Mouse (Mus musculus) spleen, postnatal 4 days (tissue): ENCODE data around the gene Fads3.

Source experiments
- DNase-seq, 2 experiments: peaks; one replicate each; pipeline ENCODE4 v3.0.0; 2022; ENCODE audit warnings: low spot score in 2 of 2

Fads3 gene

DNA sequence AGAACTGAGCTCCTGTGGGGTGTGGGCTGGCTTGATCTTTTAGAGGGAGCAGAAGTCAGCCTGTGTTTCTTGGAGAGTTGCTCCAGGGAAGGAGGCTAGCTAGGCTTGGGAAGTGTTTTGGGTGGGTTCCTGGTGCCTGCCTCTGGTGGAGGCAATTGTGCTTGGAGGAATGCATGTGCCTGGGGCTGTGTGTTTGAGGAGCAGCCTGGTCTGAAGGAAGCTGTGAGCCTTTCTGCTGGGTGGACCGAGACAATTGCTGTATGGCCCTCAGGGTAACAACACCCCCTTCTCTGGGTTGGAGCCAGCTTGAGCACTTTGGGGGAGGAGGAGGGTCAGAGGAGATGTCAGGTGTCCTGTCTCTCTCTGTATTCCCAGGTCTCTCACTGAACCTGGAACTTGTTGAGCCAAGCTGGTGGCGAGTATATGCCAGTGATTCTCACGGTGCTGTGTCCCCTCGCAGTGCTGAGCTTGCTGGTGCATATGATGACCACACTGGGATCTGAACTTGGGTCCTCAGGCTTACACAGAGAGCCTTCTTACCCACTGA is 22.1 kb upstream of the Fads3 start:
- no peak for DNase-seq

DNA sequence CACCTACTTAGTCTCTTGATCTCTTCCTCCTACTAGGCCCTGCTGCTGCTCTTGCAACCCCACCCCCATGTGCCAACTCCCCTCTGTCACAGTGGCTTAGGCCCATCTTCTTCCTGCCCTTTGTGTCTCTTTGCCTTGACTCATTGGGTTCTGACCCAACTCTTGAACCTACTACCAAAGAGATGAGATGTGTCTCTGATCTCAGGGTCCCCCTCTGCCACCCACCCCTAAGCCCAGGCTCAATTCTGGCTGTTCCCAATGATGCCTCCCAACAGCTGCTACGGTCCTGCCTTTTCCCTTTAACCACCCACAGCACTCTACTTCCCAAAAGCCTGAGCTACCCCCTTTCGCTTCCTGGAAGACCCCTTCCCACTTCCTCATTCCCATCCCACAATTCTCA is 19.4 kb upstream of the Fads3 start:
- no peak for DNase-seq

DNA sequence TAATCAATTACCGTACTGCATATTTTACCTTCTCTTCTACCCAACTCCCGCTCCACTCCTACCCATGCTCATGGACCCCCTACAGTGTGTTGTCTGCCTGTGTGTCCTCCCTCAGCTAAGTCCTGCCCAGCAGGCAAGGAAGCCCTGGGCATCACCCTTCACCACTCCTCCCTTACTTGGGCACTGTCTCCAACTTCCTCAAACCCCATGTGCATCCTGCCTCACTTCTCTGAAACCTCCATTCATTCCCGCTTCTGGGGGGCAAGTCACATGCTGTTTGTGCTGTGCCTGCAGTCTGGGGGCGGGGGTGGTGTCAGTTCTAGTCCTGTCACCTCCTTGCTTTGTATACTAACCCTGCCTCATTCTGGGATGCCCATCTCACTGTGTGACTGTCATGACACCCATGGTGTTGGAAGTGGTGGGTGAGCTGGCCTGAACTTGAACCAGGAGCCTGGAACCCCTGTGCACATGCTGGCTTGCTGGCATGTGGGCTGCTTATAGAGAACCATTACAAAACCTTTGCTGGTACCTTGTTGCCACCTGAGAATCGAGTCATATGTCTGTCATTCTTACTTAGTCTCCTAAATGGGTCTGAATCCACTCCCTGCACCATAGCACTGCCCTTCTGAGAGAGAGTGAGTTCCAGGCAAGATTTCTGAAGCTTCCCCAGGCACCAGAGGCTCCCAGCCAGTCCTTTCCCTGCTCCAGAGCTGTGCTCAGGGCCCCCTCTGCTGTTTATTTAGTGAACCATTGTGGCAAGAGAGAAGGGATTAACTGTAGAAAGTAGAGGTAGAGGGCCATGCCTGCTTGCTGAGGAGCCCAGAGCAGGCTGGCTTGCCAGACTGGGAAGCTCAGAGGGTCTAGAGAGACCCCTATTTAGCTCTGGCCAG is 18.7 kb upstream of the Fads3 start:
- no peak for DNase-seq

DNA sequence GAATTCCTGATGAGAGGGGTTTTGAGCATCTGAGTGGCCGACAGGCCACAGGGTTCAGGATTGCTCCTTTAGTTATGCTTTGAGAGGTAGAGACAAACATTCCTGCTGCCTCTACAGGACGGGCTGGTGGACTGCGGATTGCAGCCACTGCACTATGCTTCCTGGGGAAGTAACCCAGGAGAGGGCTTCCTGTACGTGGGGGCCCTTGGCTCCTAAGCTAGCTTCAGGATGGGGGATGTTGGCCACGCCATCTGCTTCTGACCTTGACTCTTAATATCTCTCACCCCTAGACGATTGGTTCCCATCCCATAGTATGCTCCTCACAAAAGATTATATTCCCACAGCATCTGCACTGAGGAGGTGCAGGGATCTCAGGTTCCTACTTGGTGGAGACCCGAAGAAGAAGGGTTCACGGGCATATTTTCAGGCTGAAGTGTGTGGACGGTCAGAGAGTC is 18.0 kb upstream of the Fads3 start:
- DNase-seq: no peak

DNA sequence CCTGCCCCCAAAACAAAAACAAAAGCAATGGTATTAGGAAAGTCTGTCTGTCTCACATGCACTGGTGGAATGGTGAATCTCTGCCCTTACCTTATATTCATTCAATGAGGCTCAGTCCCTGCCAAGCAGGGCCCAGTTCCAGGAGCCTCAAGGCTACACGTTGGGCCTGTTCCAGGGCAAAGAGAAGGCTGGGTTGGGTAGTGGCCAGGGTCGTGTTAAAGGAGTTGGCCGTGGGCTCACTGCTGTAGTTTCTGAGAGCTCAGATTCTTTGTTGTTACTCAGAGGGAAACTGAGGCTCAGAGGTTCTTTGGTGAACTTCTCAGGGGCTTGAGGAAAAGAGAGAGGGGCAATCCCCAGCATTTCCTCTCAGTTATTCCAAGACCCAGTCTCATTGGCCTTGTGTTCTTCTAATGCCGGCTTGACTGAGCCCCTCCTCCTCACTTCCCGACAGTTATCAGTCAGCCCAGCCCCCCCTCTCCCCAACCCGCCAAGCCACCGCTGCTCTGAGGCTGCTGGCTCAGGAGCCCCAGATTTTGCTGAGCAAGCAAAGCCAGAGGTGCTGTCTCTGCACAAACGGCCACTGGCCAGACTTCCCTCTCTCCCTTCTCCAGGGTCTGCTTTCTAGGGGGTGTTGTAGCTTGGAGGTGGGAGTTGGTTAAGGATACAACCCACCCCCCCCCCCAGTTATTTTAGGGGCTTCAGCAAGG is 16.0 kb upstream of the Fads3 start:
- DNase-seq: no peak

DNA sequence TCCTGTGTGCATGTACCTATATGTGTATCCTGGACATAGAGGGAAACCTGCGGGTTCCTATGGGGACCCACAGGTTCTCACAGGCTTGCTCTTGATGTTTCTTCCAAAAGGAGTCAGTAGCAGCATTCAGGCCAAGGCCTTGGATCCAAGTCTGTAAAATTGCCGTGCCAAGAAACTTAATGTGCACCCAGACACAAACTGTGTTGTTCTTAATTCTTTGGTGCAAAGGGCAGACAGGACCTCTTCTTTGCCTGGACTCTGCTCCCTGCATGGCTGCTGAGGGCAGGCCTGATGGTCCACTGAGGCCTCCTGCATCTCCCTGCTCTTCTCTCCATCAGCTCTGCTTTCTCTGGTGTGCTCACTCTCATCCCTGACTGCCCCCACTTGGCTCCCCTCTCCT is 11.6 kb upstream of the Fads3 start:
- DNase-seq: no peak

DNA sequence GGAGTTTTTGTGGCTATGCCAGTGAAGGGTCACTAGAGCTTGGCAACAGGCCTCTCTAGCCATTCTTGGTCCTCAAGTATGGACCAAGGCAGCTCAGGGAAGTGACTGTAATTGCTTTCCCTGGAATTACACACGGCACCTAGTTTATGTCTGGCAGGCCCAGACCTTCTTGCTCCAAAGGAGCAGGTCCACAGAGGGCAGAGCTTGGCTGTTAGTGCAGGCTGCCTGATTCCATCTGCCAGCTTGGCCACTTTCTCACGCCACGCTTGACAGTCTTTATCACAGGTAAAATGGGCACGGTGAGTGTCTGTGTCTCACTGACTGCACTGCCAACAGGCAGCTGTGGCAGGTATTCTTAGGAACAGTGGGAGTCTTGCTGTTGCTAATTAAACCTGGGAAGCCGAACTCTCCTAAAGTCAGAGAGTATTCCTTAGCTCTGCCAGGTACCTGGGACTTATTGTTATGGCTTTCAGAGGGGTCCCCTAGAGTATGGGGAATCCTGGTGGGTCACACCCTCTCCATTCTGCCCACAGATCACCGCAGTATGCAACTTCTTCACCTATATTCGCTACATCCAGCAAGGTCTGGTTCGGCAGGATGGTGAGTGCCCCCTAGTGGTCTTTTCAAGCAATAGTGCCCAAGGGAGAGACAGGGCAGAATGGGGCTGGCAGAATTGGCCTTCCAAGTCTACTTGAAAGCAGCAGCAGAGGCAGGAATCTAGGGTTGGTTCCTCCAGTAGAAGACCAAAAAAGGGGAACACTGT is 8.0 kb upstream of the Fads3 start:
- DNase-seq: peak; percentile 68 to 83

DNA sequence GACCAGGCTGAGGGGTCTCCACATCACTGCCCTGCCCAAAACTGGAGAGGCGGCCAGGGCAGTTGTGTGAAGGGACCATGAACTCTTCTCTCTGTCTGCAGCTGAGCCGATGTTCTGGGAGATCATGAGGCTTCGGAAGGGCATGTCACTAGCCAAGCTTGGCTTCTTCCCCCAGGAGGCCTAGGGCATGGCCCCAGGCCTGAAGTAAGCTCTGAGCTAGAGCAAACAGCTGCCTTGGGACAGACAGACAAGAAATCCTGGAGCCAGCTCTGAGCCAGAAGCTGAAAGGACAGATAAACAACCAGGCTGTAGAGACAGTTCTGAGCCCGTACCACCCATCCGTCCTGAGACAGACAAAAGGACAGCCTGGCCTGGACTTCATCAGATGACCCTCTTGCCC is 7.0 kb upstream of the Fads3 start:
- DNase-seq: no peak

DNA sequence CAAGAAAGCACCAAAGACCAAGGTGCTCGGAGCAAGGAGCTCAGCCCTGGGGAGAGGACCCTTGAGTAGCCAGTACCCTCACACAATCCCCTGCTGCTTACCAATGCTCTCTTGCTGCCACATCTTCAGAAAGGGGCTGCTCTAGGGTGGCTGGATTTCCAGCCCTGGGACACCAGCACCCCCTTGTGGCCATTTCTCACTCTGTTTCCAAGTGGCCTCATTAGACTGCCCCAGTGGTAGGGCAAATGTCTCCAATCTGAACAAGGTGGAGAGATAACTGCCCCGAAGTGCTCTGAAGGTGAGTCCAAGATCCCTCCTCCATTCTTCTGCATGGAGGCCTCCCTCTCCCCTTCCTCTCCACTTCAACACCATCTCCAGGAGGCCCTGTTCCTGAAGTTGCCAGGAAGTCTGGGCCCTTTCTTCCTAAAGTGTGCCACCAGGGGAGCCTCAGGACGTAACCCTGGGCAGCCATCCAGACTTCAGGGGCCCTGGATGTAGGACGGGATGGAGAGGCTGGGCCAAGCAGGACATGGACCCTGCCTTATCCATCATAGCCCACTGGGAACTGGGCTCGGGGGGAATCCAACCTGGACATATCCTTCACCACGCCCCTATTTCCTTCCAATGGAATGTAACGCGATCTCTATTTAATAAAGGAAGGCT is 6.5 kb upstream of the Fads3 start:
- peak; percentile 87 to 97 for DNase-seq

DNA sequence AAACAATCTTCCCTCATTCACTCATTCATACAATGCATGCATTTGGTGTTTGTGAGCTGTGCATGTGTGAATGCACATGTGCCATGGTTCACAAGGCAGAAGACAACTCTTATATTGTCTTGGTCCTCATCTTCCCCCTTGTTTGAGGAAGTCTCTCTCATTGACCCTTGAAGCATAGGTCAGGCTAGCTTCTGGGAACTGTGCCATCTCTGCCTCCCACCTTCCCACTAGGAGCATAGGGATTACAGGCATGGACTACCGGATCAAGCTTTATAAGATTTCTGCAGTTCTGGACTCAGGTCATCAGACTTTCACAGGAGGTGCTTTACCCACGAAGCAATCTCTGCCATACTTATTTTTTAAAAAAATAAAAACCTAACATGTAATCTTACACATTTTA is 3.8 kb upstream of the Fads3 start:
- DNase-seq: no peak

DNA sequence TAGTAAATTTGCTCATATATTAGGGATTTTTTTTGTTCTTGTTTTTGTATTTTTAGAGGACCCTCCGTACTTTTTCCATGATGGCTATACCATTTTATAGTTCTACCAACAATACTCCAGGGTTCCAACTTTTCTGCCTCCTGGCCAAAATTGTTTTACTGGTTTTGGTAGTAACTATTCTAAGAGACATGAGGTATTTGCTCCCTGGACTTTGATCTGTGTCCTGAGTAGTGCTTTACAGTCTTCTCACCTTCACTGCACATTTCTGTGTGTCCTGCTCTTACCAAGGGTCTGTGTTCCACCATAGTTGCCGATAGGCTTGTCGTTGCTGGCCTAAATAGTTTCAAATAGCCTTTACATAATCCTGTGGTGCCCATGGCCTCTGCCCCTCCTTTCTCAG is 3.0 kb upstream of the Fads3 start:
- no peak for DNase-seq

DNA sequence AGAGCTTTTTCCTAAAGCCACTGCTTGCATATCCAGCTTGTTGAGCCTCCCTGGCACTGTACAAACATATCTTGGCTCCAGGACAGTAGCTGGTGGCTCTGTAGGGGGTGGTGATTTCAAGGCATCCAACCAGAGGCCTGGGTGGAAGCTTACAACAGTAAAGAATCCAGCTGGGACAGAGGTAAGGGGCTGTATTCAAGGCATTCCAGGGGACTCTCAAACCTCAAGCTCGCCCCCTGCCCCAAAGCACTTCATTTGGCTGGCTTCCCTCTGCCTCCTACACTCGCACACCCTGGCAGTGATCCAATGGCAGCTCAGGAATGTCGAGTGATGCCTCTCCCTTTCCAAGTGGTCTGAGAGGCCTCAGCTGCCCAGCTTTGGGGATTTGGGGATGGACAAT is 2.5 kb upstream of the Fads3 start:
- DNase-seq: no peak

DNA sequence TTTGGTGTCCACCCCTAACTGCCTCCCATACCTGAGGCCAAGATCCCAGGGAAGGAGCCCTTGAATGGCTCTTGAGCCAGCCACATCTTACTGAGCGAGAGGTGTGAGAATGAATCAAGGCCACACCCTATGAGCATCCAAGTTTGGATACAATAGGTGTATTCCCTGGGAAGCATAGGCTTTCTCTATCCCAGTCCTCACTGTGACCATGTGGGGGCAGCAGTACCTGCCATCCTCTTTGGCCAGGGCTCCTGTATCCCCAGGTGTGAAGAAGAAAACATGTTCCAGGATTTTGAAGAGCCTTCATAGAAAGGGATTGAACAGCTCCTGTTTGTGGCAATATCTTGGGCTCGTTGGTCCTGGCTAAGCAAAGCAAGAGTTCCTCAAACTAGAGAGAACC is 1.8 kb upstream of the Fads3 start:
- DNase-seq: no peak

DNA sequence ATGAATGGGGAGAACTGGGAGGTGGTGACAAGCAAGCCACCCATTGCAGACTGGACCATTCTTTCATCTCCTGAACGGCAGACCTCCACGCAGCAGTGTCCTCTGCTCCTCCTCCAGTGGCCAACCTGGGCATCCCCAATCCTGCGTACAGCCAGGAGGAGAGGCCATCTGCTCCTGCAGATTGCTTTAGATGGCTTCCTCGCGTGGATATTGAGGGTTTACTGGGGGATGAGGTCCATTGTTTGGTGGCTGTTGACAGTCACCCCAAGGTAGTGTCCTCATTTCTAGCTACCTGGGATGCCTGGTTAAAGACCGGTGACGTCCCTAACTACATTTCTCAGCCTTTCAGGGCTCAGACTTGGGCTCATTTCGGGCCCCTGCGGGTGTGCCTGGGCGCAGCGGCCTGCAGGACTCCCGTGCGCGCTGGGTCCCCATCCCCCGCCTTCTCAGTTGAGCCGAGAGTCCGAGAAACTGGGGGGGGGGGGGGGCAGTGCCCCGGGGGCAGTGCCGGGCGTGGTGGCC is 442 bp upstream of the Fads3 start:
- DNase-seq: no peak

DNA sequence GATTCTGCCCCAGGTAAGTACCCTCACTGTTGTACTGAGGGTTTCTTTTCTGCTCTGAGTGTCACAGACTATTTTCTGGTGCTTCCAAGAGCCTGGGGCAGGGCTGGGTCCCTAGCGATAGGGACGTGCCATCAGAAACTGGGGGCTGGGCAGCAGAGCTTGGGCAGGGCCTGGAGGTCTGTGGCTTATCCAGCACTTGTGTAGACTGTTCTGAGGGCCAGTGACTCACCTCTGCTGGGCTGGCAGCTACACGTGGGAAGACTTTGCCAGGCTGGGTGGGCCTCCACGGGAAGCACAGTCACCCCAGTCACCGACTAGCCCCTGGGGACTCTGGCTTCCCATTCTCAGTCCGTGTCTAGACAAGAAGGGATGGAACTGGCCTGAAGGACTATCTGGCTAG is 863 bp downstream of the Fads3 start:
- DNase-seq: peak; percentile 72 to 79

DNA sequence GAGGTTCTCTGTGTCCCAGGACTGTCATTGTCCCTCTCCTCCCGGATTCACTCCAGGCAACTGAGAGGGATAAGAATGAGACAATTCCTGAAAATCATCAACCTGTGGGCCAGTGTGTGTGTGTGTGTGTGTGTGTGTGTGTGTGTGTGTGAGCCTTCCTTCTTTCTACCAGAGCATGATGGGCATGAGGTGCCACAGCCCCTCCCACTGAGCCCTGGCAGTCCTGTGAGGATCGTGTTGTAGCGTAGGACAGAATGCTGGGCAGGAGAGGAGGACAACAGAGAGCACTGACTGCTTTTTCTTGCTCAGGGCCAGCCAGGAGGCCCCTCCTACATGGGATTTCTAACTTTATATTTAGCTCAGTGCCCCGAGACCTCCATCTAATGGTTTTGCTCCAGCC is 1.4 kb downstream of the Fads3 start:
- DNase-seq: no peak

DNA sequence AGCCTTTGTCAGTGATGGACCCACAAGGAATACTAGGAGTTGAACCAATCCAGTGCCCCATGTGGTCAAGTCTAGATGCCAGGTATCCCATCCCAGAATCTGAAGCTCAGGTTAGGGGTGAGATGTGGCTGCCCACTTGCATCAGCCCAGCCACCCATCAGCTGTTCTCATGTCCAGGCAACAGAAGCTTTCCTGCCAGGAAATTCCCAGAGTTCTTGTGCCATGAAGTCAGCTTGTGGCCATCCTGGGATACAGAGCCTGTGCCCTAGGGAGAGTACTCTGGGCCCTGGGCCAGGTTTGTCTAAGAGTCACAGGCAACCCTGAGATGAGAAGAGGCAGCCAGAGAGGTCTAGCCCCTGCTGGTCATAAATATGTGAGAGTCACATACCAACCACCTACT is 2.3 kb downstream of the Fads3 start:
- no peak for DNase-seq

DNA sequence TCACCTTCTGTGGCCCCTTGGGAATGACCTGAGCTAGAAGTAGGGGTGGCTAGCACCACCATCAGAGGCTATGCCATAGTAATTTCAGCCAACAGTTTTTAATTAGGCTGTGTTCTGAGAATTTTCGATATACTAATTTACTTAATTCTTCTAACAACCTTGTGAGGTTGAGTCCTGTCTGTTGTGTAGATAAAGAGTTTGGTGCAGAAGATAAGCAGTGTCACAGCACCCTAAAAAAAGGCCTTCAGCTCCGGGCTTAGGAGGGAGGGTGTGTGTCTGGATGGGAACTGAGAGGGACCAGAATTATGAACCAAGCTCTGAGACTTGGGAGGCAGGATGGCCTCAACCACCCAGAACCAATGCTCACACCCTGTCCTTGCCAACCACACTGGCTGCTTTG is 4.3 kb downstream of the Fads3 start:
- DNase-seq: no peak

DNA sequence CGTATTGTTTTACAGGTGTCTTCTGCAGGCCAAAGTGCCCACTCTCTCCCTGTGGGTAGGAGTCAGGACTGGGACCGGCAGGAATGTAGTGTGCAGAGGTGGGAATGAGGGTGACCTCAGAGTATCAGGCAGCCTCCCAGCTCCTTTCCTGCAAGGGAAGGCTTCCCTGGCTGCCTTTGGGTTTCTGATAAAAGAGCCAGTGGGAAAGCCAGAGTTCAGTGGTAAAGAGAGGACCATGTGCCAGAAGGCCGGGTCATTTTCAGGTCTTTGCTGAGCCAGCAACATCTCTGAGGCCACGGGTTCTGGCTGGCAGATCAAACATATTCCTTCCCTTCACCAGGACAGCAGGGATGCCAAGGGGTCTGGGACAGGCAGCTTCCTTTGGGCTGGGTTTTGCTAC is 5.0 kb downstream of the Fads3 start:
- DNase-seq: no peak

DNA sequence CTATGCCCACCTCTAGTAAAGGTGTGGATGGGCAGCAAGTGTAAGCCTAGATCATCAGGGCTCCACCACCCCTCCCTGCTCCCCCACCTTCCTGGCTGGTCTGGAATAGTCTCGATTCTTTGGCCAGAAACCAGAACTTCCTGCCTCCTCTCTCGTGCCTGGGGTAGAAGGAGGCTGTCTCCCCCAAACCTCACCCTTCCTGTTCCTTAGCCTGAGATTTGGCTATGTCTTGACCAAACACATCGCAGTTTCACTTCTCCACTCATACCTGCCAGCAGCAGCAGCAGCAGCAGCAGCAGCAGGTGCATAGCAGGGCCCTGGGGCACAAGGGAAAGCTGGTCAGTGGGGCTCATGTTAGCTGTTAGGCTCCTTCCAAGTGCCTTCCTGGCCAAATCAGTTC is 5.6 kb downstream of the Fads3 start:
- no peak for DNase-seq

DNA sequence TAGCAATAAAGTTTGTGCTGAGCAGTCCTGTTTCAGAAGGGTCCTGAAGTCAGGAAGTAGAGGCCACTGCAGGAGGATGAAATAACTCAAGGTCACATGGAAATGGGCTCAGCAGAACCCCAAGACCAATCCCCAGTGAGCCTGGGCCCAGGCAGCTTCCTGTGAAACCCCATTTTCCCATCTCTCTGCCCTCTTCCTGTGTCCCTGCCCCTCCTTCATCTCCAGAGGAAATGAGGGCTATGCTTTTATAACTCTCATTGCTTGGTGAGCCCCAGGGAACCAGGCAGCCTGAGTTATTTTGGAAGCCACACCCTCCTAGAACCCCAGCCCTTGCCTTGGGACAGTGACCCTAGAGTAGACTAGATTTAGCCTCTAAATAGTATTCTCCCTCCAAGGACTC is 8.2 kb downstream of the Fads3 start:
- no peak for DNase-seq
